Mouse (Mus musculus) kidney, adult 2 months (tissue): Measurements from ENCODE around the gene Smg6.

Experiments used
- CTCF ChIP-seq: fragments of 200-500 bp; conservative IDR thresholded peaks from 2 replicates; pipeline ENCODE4 v1.5.1; 2011; ENCODE audit warnings: low read depth, mild to moderate bottlenecking, control low read depth, low read length, moderate library complexity, mixed read lengths; ENCODE audit not compliant: insufficient read depth, insufficient read length
- POLR2A ChIP-seq: fragments of 200-500 bp; IDR thresholded peaks from one replicate; pipeline ENCODE4 v1.6.1; 2011; ENCODE audit warnings: low read depth, low read length, control low read depth

- TF ChIP-seq CTCF = no peak
- no peak for TF ChIP-seq POLR2A
These were observed 267.8 kb downstream of the Smg6 start, which contains the start of gene Rtn4rl1 for GRCm38 (mm10) chr11:75193256-75194071.
